14 mouse cellular contexts compared by ENCODE assay signal in the genomic region with DNA sequence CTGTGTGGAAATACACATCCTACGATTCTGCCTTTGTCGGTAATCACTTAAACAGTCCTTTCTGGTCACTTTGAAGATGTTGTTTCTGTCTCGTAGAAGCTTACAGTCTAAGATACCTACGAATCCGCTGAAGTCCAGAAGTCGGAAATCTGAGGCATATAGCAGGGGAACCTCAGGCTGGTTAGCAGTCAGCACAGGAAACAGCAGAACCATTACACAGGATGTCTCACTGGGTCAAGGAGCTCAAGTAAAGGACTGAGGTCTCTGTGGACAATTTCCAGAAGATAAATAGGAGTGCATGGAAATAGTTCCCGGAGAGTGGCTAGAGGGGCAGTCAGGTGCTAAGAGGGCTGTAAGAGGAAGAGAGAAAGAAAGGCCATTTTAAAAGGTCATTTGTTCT.
"Had no signal": no experiment of that assay in that cellular context is flagged by ENCODE, and none has a peak within 500 bp of the region (broad histone marks: within the 10 kb centered on the region; RNA-seq: fewer than 3 reads in every experiment).

No protein-coding gene starts in this region.

- H3K4me3 ChIP-seq: left cerebral cortex, adult 2 months; liver, embryonic 13.5 days had no signal

- H3K27me3 ChIP-seq: liver, embryonic 13.5 days had no signal

- H3K4me1 ChIP-seq: liver, embryonic 13.5 days had no signal

- H3K27ac ChIP-seq: kidney, postnatal 0 days; left cerebral cortex, adult 2 months; liver, embryonic 13.5 days had no signal

- H3K36me3 ChIP-seq: liver, embryonic 13.5 days had no signal

- DNase-seq: kidney, adult 2 months; kidney, postnatal 36 days; layer of hippocampus, postnatal 36 days; liver, embryonic 13.5 days; lung, adult 2 months; lung, postnatal 14 days; lung, postnatal 4 days; midbrain, embryonic 14.5 days; right cerebral cortex, adult 18-20 months; right cerebral cortex, postnatal 14 days; spleen, adult 18-20 months; thymus, postnatal 25 days had no signal
